Mouse (Mus musculus) liver, adult 2 months (tissue): Measurements from ENCODE around the gene Unc5b.

Experiments used
- CTCF ChIP-seq: fragments of 200-500 bp; IDR thresholded peaks from 2 replicates; pipeline ENCODE4 v1.5.1; 2011; ENCODE audit warnings: low read depth, low read length, control low read depth
- POLR2A ChIP-seq: fragments of 200-500 bp; IDR thresholded peaks from 2 replicates; pipeline ENCODE4 v1.6.1; 2011; ENCODE audit warnings: low read length, control low read depth; ENCODE audit not compliant: insufficient read depth; ENCODE audit errors: extremely low read depth

DNA sequence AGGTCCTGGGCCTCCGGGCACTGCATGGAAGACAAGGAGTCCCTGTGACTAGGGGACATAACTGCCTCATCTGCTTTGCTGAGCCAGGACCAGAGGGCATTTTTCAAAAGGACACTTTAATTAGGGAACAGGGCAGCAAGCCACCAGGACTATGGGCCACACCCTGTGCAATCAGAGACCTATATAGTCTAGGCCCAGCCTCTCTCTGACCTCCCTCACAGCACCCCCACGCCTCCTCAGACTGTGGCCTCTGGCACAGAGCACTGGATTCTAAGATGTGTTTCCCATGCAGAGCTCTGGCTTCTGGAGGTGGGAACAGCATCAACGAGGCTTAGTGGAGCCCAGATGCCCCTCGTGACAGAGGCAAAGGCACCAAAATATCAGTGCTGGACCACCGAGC lies 35.4 kb downstream of the Unc5b start:
- TF ChIP-seq CTCF (no peak), POLR2A (no peak)
